Mouse (Mus musculus) liver, adult 2 months (tissue): Measurements from ENCODE around the gene Hcrtr1.

Experiments
- CTCF ChIP-seq: fragments of 200-500 bp; IDR thresholded peaks from 2 replicates; pipeline ENCODE4 v1.5.1; 2011; ENCODE audit warnings: low read depth, low read length, control low read depth
- POLR2A ChIP-seq: fragments of 200-500 bp; IDR thresholded peaks from 2 replicates; pipeline ENCODE4 v1.6.1; 2011; ENCODE audit warnings: low read length, control low read depth; ENCODE audit not compliant: insufficient read depth; ENCODE audit errors: extremely low read depth

DNA sequence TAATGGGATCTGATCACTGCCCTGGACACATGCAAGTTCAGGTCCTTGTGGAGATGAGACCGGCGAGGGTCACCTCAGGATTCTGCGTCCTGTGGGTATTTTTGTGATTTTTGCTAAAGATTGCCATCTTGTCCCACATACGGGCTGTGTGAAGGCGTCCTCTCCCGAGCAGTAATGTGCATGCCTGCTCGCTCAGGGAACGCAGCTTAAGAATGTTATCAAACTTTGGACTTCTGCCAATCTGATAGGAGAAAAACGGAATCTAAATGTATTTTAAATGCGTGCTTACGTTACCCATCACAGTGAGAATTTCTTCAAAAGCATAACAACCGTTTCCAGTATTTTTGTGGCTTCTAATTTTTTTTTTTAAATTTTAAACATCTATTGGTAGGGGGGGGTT lies 47.7 kb upstream of the Hcrtr1 start:
- TF ChIP-seq POLR2A (no peak), CTCF (no peak)
